Mouse (Mus musculus) adrenal gland, postnatal 10 days (tissue): Measurements from ENCODE around the gene Pak4. TPM values are rescaled to one million over a fixed set of nuclear protein-coding genes. Genes with fewer than 3 reads are reported as not detected.
"Not testable (repeated sequence)": the region's sequence is repeated elsewhere in the genome, so short reads cannot be mapped to it uniquely, and the experiment has no call there.

ENCODE experiments used
- DNase-seq: peaks from one replicate; pipeline ENCODE4 v3.0.0; 2021; ENCODE audit warnings: mixed read lengths
- total RNA-seq, 2 experiments: library from RNA; stranded (reverse); gene quantifications; 2 replicates each; pipeline ENCODE4 v1.2.3; 2021

The Pak4 gene
- total RNA-seq, 2 experiments from 2014 or later = 19.4 to 20.4 TPM

GRCm38 (mm10) chr7:28561967-28562366, 36.0 kb downstream of the Pak4 start:
- DNase-seq = no peak

DNA sequence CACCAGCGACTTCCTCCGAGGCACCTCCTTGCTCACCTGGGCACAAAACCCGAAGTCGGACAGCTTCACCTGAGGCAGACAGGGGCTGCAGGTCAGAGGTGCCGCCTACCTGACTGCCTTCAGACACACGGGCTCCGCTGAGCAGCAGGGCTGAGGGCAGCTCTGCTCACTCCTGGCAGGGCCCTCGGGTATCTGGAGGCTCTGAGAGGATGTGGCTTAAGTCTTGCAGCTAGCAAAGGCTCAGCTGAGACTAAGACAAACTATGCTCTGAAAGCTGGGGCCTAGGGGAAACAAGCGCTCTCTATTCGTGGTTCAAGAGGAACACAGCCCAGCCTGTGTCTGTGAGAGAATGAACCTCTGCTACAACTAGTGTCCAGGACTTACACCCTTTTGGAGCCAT, 37.1 kb downstream of the Pak4 start:
- no peak for DNase-seq

- DNase-seq = peak; percentile 72
These were observed 39.5 kb downstream of the Pak4 start for GRCm38 (mm10) chr7:28558486-28558885.

DNA sequence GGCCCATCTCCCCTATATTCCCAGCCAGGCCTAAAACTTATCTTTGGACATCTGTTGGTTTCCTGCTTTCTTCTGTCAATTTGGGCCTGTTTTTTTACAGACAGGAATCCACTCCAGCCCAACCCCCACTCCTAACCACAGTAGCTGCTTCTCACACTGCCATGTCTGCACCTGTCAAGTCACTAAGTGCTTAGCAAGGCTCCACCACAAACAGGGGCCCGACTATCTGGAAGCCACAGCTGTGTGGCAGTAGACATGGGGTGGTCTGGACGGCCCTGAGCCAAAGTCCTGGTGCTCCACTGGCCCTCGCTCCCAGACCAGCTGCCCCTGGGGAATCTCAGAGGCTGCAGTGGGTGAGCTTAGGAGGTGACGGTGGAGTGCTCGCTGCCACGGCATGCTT, 40.3 kb downstream of the Pak4 start:
- DNase-seq = no peak

DNA sequence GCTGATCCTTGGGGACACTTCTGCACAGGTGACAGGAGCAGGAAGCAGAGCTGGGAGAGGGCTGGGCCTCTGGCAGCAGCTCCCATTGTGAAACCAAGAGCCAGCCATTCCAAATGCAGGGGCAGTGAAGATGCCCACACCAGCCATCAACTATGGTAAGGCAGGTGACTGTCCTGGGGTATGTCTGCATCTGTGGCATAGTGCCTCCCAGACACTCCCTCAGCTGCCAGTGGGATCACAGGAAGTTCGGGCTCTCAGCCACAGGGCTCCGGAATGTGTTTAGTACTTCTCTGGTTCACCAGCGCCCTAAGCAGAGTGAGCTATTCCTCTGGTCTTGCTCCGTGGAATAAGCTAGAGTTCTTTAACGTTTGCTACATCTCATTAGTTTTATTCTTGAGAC, 40.9 kb downstream of the Pak4 start:
- DNase-seq = no peak

DNA sequence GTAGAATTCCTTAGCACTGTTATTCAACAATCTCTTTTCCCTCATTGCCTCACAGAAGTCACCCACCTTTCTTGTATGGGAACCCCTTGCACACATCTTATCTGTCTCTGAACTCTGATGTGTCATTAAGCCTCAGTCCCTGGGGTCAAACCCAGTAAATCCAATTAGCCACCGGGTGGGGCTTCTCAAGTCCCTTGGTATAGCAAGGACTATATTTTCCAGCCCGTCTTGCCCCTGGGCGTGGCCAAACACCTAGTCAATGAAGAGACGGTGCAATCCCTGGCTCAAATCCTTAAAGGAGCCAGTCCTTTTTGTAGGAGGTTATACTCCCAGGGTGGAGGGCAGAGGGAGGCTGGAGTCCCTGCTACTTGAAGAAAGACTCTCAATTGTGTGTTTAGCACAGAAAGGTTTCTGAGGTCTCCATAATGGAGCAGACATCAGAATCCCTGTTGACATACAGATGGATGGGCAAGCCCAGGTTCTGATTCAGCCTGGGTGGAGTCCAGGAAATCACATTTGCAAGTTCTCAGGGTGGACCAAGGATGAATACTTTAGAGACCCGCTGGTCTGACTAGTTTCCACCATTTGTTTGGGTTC, 41.9 kb downstream of the Pak4 start:
- no peak for DNase-seq

- DNase-seq = no peak
These were observed 44.9 kb downstream of the Pak4 start for GRCm38 (mm10) chr7:28553076-28553475.

GRCm38 (mm10) chr7:28547628-28548027, 50.4 kb downstream of the Pak4 start:
- no peak for DNase-seq

DNA sequence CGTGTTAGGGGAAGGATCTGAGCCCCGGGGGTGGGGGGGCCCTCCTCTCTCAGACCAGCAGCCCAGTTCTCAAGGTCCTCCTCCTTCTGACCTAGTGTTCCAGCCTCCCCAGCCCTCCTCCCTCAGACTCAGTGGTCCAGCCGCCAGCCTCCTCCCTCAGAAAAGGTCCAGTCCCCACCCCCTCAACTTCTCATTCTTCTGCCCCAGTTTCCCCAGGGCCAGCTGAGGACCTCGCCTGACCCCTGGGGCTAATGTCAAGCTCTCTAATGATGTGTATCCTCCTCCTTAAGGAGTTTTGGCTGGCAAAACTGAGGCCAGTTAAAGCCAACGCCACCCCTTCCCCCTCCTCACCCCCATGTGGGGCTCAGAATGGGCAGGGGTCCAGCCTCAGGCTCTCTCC, 50.8 kb downstream of the Pak4 start, which contains the start of gene Nccrp1:
Gene Nccrp1 (minus strand): TSS at position 101 of the 400 bp plus-strand sequence.
- DNase-seq = no peak

- no peak for DNase-seq
These were observed 51.3 kb downstream of the Pak4 start for GRCm38 (mm10) chr7:28546649-28547048.

DNA sequence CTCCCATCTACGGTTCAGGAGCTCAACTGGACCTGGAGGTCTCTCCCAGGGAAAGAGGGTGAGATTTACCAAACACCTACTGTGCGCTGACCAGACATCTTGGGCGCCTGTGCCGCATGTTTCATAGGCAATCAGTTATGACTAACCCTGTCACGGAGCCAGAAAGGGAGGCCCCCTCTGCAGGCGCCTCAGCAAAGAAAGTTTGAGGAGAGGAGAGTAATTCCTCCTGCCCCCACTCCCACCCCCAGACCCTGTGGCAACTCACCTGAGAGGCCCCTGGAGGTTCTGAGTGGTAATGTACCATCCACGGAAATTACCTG, 52.1 kb downstream of the Pak4 start:
- DNase-seq = no peak

- DNase-seq = no peak
These were observed 52.7 kb downstream of the Pak4 start for GRCm38 (mm10) chr7:28545048-28545890.

DNA sequence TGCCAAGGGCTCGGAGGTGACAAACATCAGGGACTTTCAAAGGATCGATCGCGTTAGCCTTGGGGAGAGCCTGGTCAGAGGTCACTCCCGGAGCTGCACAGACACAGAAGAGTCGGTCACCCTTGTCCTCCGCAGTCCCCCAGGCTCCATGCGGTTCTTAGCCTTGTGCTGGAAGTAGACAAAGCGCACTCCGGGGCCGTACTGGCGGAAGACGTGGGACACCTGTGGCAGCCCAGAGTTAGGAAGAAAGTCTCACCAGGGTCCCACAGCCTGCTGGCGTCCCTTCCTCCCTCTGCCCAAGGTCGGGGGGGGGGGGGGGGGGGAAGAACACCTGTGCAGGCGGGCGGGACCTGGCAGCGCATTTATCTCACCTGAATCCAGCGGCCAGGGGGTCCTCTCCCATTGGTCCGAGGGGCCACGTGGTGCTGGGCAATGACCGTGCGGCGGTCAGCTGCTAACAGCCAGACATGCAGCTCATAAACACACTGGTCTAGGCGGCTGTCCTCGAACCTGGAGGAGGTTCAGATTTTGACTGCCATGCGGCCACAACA, 53.9 kb downstream of the Pak4 start:
- no peak for DNase-seq

GRCm38 (mm10) chr7:28540526-28540925, 57.5 kb downstream of the Pak4 start, which contains the start of gene Sycn:
Sycn (plus strand) TSS chr7:28540885.
- no peak for DNase-seq

- DNase-seq = not testable (repeated sequence)
These were observed 59.1 kb downstream of the Pak4 start for GRCm38 (mm10) chr7:28538886-28539285.

DNA sequence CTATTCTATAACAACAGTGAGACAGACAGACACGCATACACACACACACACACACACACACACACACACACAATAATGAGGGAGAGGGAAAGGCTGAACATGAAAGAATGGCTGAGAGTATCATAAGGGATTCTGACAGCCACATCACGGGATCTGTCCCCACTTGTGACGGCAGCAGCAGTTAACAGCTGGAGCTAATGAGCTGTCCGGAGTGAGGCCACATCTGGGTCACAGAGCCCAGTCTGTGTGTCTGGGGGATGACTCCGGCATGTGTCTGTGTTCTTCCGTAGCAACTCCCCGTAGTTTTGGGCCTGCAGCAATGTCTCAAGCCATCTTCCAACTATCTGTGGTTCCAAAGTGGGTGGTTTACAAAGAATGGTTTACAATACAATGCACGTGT, 66.0 kb downstream of the Pak4 start:
- DNase-seq = no peak

GRCm38 (mm10) chr7:28527922-28528719, 69.9 kb downstream of the Pak4 start:
- peak; percentile 92 for DNase-seq

DNA sequence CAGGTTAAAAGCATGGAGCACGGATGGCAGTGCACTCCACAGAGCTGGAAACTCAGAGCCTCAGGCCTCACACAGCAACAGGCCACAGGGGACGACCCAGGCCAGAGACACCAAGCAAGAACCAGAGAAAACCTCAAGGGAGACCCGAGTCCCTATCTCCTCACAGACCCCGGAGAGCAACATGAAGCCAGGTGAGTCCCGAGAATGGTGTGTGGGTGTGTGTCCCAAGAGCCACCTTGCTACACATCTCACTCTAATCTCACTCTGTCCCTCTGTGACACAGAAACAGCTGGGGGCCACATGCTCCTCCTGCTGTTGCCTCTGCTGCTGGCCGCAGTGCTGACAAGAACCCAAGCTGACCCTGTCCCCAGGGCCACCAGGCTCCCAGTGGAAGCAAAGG, 75.4 kb downstream of the Pak4 start, which contains the start of gene Ifnl3:
Gene Ifnl3 (plus strand): TSS at position 301 of the 400 bp plus-strand sequence.
- DNase-seq = not testable (repeated sequence)

DNA sequence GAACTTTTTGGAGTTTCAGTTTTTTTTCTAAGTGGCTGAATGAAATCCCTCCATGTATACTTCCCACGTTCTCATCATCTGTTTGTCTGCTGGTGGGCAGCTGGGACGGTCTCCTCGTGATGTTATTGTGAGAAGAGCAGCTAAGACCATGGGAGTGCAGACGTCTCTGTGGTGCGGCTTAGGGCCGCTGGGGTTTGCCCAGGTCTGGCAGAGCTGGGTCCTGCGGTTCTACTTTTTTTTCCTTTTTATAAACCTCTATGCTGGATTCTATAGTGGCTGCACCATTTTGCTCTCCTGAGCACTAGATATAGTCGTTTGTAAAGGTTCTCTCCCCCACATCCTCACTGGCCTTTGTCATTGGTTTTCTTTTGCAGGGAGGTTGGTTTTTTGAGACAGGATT, 86.5 kb downstream of the Pak4 start:
- DNase-seq = no peak

- DNase-seq = not testable (repeated sequence)
These were observed 87.5 kb downstream of the Pak4 start, which contains the start of gene Ifnl2 for GRCm38 (mm10) chr7:28510405-28510974. Ifnl2 (minus strand) TSS chr7:28510455.

- DNase-seq = peak; percentile 6
These were observed 88.9 kb downstream of the Pak4 start for GRCm38 (mm10) chr7:28509121-28509520.
